ENCODE assay signal across 8 mouse cellular contexts in genomic region chr5:92137239-92138046, GRCm38 (mm10). TPM values are rescaled to one million over a fixed set of nuclear protein-coding genes. Genes with fewer than 3 reads are reported as not detected.
A peak's percentile ranks its signal among the peaks of the same experiment; 100 is the strongest.
DNase-seq lines count a peak whose midpoint lies in the region; ATAC-seq lines count a peak whose summit lies in the region.

TSS of gene Uso1 (plus strand) at chr5:92137938.

- ATAC-seq in CD4-positive, CD25-positive, alpha-beta regulatory T cell, adult 4 months = peak; percentile 93
- ATAC-seq in heart, embryonic 14.5 days (ENCODE audit: insufficient number of reproducible peaks, insufficient read depth, low FRiP score, low read depth) = peak; percentile 95
- peak; percentile 94 for ATAC-seq in liver, embryonic 13.5 days (ENCODE audit: low read depth)
- peak; percentile 97 for ATAC-seq in stomach, embryonic 16.5 days (ENCODE audit: insufficient read depth, low FRiP score)

- WGBS in heart, embryonic 14.5 days = 1% methylated on average over 57 of the region's 59 CpGs
- under 1% methylated on average over 40 of the region's 59 CpGs for WGBS in liver, embryonic 13.5 days (ENCODE audit: insufficient replicate concordance)
- WGBS in stomach, embryonic 16.5 days = 1% methylated on average over 58 of the region's 59 CpGs

- no peaks in the 10 kb centered on the region for H3K27me3 ChIP-seq in heart, embryonic 14.5 days (ENCODE audit: control insufficient read depth, insufficient read depth, low read length)
- H3K27me3 ChIP-seq in liver, embryonic 13.5 days = no peaks in the 10 kb centered on the region
- no peaks in the 10 kb centered on the region for H3K27me3 ChIP-seq in stomach, embryonic 16.5 days (ENCODE audit: control insufficient read depth, insufficient read depth, low read length)

- no peaks in the 10 kb centered on the region for H3K9me3 ChIP-seq in heart, embryonic 14.5 days (ENCODE audit: control insufficient read depth, low read length)
- H3K9me3 ChIP-seq in liver, embryonic 13.5 days (replicated peaks) = no peaks in the 10 kb centered on the region
- H3K9me3 ChIP-seq in stomach, embryonic 16.5 days (replicated peaks; ENCODE audit: control insufficient read depth, low read length) = no peaks in the 10 kb centered on the region

- H3K4me3 ChIP-seq in heart, embryonic 14.5 days (ENCODE audit: control insufficient read depth in 1 of 2, insufficient read depth in 1 of 2, low read depth in 1 of 2, low read length in 2 of 2) = peak within 1 kb of the TSS; percentile 87 to 93
- peak within 1 kb of the TSS; percentile 96 for H3K4me3 ChIP-seq in liver, embryonic 13.5 days (replicated peaks)
- H3K4me3 ChIP-seq in stomach, embryonic 16.5 days (replicated peaks; ENCODE audit: low read length) = peak within 1 kb of the TSS; percentile 79

- H3K4me2 ChIP-seq in heart, embryonic 14.5 days (ENCODE audit: low read length) = peak within 1 kb of the TSS; percentile 88
- H3K4me2 ChIP-seq in liver, embryonic 13.5 days = peak within 1 kb of the TSS; percentile 85
- H3K4me2 ChIP-seq in stomach, embryonic 16.5 days (ENCODE audit: low read depth, low read length) = peak within 1 kb of the TSS; percentile 84

- H3K27ac ChIP-seq in heart, embryonic 14.5 days (replicated peaks in 1 of 2; ENCODE audit: control insufficient read depth in 1 of 2, insufficient read depth in 1 of 2, low read depth in 2 of 2, low read length in 2 of 2) = peak within 1 kb of the TSS; percentile 60 to 78
- peak within 1 kb of the TSS; percentile 85 for H3K27ac ChIP-seq in liver, embryonic 13.5 days
- peak within 1 kb of the TSS; percentile 77 for H3K27ac ChIP-seq in stomach, embryonic 16.5 days (ENCODE audit: low read length)

- peak within 1 kb of the TSS; percentile 91 for H3K9ac ChIP-seq in heart, embryonic 14.5 days (ENCODE audit: low read length)
- peak within 1 kb of the TSS; percentile 96 for H3K9ac ChIP-seq in liver, embryonic 13.5 days
- H3K9ac ChIP-seq in stomach, embryonic 16.5 days (ENCODE audit: low read length) = peak within 1 kb of the TSS; percentile 90

- H3K36me3 ChIP-seq in heart, embryonic 14.5 days (ENCODE audit: control insufficient read depth, insufficient read depth, low read length) = no peaks in the 10 kb centered on the region
- H3K36me3 ChIP-seq in liver, embryonic 13.5 days = 0 out of 2 replicates have a peak, but pooled peaks cover 2% of the 10 kb centered on the region
- H3K36me3 ChIP-seq in stomach, embryonic 16.5 days (ENCODE audit: control insufficient read depth, insufficient read depth, low read length) = no peaks in the 10 kb centered on the region

- DNase-seq in c-Kit-negative CD71-positive TER-119-positive erythroid progenitor cells, embryonic 14.5 days (ENCODE audit: low read depth, low spot score) = peak; percentile 97
- peak; percentile 97 for DNase-seq in fibroblast of lung, adult 2 months (ENCODE audit: low read depth)
- DNase-seq in kidney, postnatal 14 days = peak; percentile 100
- DNase-seq in liver, embryonic 13.5 days = peak; percentile 99
- peak; percentile 99 for DNase-seq in neural tube, embryonic 10.5 days (ENCODE audit: extremely low spot score, low spot score)

- H3K4me1 ChIP-seq in heart, embryonic 14.5 days (ENCODE audit: control insufficient read depth in 2 of 2, insufficient read depth in 2 of 2, low read length in 2 of 2) = peaks cover 8 to 25% of the 10 kb centered on the region in 2 experiments
- peaks cover 61% of the 10 kb centered on the region for H3K4me1 ChIP-seq in liver, embryonic 13.5 days (replicated peaks)
- H3K4me1 ChIP-seq in stomach, embryonic 16.5 days (ENCODE audit: control insufficient read depth, insufficient read depth, low read length) = peaks cover 14% of the 10 kb centered on the region

RNA-seq across cellular contexts. Expression of gene Uso1, which starts in this region (rescaled TPM):
- polyA plus RNA-seq in CD4-positive, CD25-positive, alpha-beta regulatory T cell, adult 4 months (2017; shearing (Covaris generic)) = 10 to 100 TPM; 35.5 to 36.5 TPM
- polyA plus RNA-seq in heart, embryonic 14.5 days (2014; fragmentation: Nextera tagmentation; extraction: Ambion mirVana) = 21.3 and 22.9 TPM in 2 replicates
- 23.9 and 28.3 TPM in 2 replicates for polyA plus RNA-seq in liver, embryonic 13.5 days (2015; fragmentation: Nextera tagmentation; extraction: Ambion mirVana)
- polyA plus RNA-seq in stomach, embryonic 16.5 days (2015; fragmentation: Nextera tagmentation; extraction: Ambion mirVana) = 46.8 and 50.7 TPM in 2 replicates

Comparison
In these comparisons a context has a peak if more than half of its experiments do, and no peak if none do; other contexts are left out.
1. Peak in every context shown above with its lines: DNase-seq, ATAC-seq, H3K4me3 ChIP-seq and H3K27ac ChIP-seq.